Comparison of ENCODE assay signal across 8 mouse cellular contexts in genomic region chr19:23146409-23146861, GRCm38 (mm10). TPM values are rescaled to one million over a fixed set of nuclear protein-coding genes. Genes with fewer than 3 reads are reported as not detected.
A peak's percentile ranks its signal among the peaks of the same experiment; 100 is the strongest.
DNase-seq lines count a peak whose midpoint lies in the region; ATAC-seq and TF ChIP-seq lines count a peak whose summit lies in the region.

No protein-coding gene starts in this region.

- peak; percentile 29 to 42 for DNase-seq in heart, postnatal 36 days
- no peak for DNase-seq in ES-E14 (ENCODE audit: low read depth, low spot score)
- DNase-seq in cerebellum, postnatal 14 days = peak; percentile 73 to 75
- peak; percentile 79 to 83 for DNase-seq in left cerebral cortex, adult 9 months (ENCODE audit: low spot score in 2 of 2)
- DNase-seq in yolk sac, embryonic 10.5 days (ENCODE audit: low spot score) = no peak
- no peak for DNase-seq in gastrocnemius, postnatal 4 days (ENCODE audit: low spot score in 2 of 2)

- peaks cover 30% of the 10 kb centered on the region for H3K4me1 ChIP-seq in heart, embryonic 12.5 days (replicated peaks)
- H3K4me1 ChIP-seq in ES-E14 (ENCODE audit: control insufficient read depth in 2 of 2, insufficient read depth in 2 of 2, low read length in 2 of 2, poor library complexity in 1 of 2) = peaks cover 9 to 24% of the 10 kb centered on the region in 2 experiments

- H3K9me3 ChIP-seq in heart, embryonic 12.5 days (replicated peaks) = no peaks in the 10 kb centered on the region
- no peaks in the 10 kb centered on the region for H3K9me3 ChIP-seq in ES-E14 (ENCODE audit: control insufficient read depth, insufficient read depth, low read depth, low read length)

- no peak overlapping the region for H3K4me2 ChIP-seq in heart, embryonic 12.5 days

- H3K27me3 ChIP-seq in heart, embryonic 12.5 days (replicated peaks) = peaks cover 10% of the 10 kb centered on the region; the same call in 1 of the 2 replicates

- no peak for ATAC-seq in heart, embryonic 12.5 days (ENCODE audit: insufficient number of reproducible peaks, low FRiP score)
- no peak for ATAC-seq in erythroid progenitor cell, adult 5-6 weeks (replicated peaks; ENCODE audit: low FRiP score, poor library complexity, severe bottlenecking)

- no peak overlapping the region for H3K9ac ChIP-seq in heart, embryonic 12.5 days
- peak overlapping the region; percentile 55; the same call in 1 of the 2 replicates for H3K9ac ChIP-seq in ES-E14 (ENCODE audit: insufficient read depth, low read depth, low read length, poor library complexity, severe bottlenecking)

- H3K36me3 ChIP-seq in heart, embryonic 12.5 days = no peaks in the 10 kb centered on the region
- peaks cover 29% of the 10 kb centered on the region for H3K36me3 ChIP-seq in ES-E14 (ENCODE audit: control insufficient read depth, insufficient read depth, low read length, poor library complexity, severe bottlenecking)

- H3K4me3 ChIP-seq in heart, embryonic 12.5 days = no peak overlapping the region
- peak overlapping the region; percentile 21 to 52 for H3K4me3 ChIP-seq in ES-E14 (ENCODE audit: insufficient read depth in 1 of 2, low read depth in 1 of 2, low read length in 2 of 2, poor library complexity in 1 of 2, severe bottlenecking in 1 of 2)

- H3K27ac ChIP-seq in heart, embryonic 12.5 days (ENCODE audit: poor library complexity, severe bottlenecking) = no peak overlapping the region
- H3K27ac ChIP-seq in ES-E14 (ENCODE audit: insufficient read depth, low read depth, low read length, poor library complexity, severe bottlenecking) = peak overlapping the region; percentile 33; the same call in 1 of the 2 replicates

- 57% methylated on average over 12 of the region's 12 CpGs for WGBS in heart, embryonic 12.5 days

- intact Hi-C loops in heart, postnatal 36 days (cut with DNase I) = loop anchor here (5.0 kb wide), 1 partner anchor 139 kb away; no protein-coding TSS in a partner anchor

- in situ Hi-C loops in ES-E14 (cut with MboI; ENCODE audit: low sequenced_read_pairs in 2 of 2, unreplicated experiment in 2 of 2) = no loop called here

TF ChIP-seq in ES-E14, 5 proteins besides CTCF, POLR2A, EP300 and RAD21:
- no peak for TF ChIP-seq CHD2 (IDR thresholded peaks at IDR 0.05; ENCODE audit: low read depth, low read length)
- no peak for TF ChIP-seq HCFC1 (IDR thresholded peaks at IDR 0.05; ENCODE audit: borderline replicate concordance, insufficient read depth, low read length)
- no peak for TF ChIP-seq ZC3H11A (IDR thresholded peaks at IDR 0.05; ENCODE audit: borderline replicate concordance, low read depth, low read length)
- TF ChIP-seq MAFK (IDR thresholded peaks at IDR 0.05; ENCODE audit: insufficient read depth, low read depth, low read length) = no peak
- no peak for TF ChIP-seq ZNF384 (IDR thresholded peaks at IDR 0.05; ENCODE audit: low read depth, low read length)

RNA-seq across cellular contexts. Expression of gene Klf9, which starts 5.4 kb away (rescaled TPM):
- total RNA-seq in heart, postnatal 36 days (2021) = 100 to 1,000 TPM; 135 to 146 TPM
- polyA plus RNA-seq in heart, embryonic 12.5 days (2016; fragmentation: Nextera tagmentation; extraction: Ambion mirVana) = 2.1 TPM in 2 replicates
- total RNA-seq in ES-E14 (2012; rRNA removed) = 90.8 and 173 TPM in 2 replicates
- 1.1 and 2.9 TPM in 2 replicates for total RNA-seq in erythroid progenitor cell, adult 5-6 weeks (2015; ENCODE audit: low replicate concordance)
- total RNA-seq in erythroid progenitor cell, adult 5-6 weeks (2017; ENCODE audit: low replicate concordance) = 4.2 and 4.5 TPM in 2 replicates
- total RNA-seq in gastrocnemius, postnatal 4 days (2021) = 10 to 100 TPM; 21.4 to 33.2 TPM

Comparison
In these comparisons a context has a peak if more than half of its experiments do, and no peak if none do; other contexts are left out.
1. DNase-seq: peak in heart, postnatal 36 days (2 of 2), cerebellum, postnatal 14 days (2 of 2) and left cerebral cortex, adult 9 months (2 of 2); none in ES-E14 (single experiment), yolk sac, embryonic 10.5 days (single experiment) and gastrocnemius, postnatal 4 days (0 of 2).
2. RNA of gene Klf9, which starts 5.4 kb away (total RNA-seq): 135 to 146 TPM in heart, postnatal 36 days, 90.8 to 173 TPM in ES-E14 and 21.4 to 33.2 TPM in gastrocnemius, postnatal 4 days; 1.1 to 4.5 TPM in erythroid progenitor cell, adult 5-6 weeks; every median in the first group is over 4 times any median in the second.